Mouse (Mus musculus) neural tube, embryonic 11.5 days (tissue): ENCODE results near the gene Mrgprf. TPM values are rescaled to one million over a fixed set of nuclear protein-coding genes. Genes with fewer than 3 reads are reported as not detected.

Experiments used
- ATAC-seq: fragments of 200-750 bp; cut with Nextera tagmentation; 2 replicates; pipeline ENCODE4 v1.8.0; 2017; ENCODE audit warnings: moderate number of reproducible peaks, mild to moderate bottlenecking, moderate TSS enrichment, moderate library complexity; ENCODE audit not compliant: insufficient read depth, low FRiP score, low TSS enrichment
- DNase-seq: peaks from one replicate; pipeline ENCODE4 v3.0.0-alpha.2; 2015; ENCODE audit warnings: low spot score
- H3K27ac ChIP-seq: fragments of 300-500 bp; sonication (generic); 2 replicates; pipeline ENCODE4 v1.5.1; 2014; ENCODE audit warnings: low read depth, mild to moderate bottlenecking, low read length
- H3K27me3 ChIP-seq: fragments of 300-500 bp; sonication (generic); 2 replicates; pipeline ENCODE4 v1.6.1; 2014; ENCODE audit warnings: mild to moderate bottlenecking, low read length, mixed read lengths; ENCODE audit not compliant: control insufficient read depth, insufficient read depth
- H3K36me3 ChIP-seq: fragments of 300-500 bp; sonication (generic); 2 replicates; pipeline ENCODE4 v1.6.1; 2014; ENCODE audit warnings: mild to moderate bottlenecking, low read length, moderate library complexity, mixed read lengths; ENCODE audit not compliant: control insufficient read depth, insufficient read depth
- H3K4me1 ChIP-seq: fragments of 300-500 bp; sonication (generic); 2 replicates; pipeline ENCODE4 v1.6.1; 2014; ENCODE audit warnings: low read length, mixed read lengths; ENCODE audit not compliant: control insufficient read depth, insufficient read depth
- H3K4me2 ChIP-seq: fragments of 300-500 bp; sonication (generic); 2 replicates; pipeline ENCODE4 v1.6.1; 2014; ENCODE audit warnings: low read depth, mild to moderate bottlenecking, moderate library complexity
- H3K4me3 ChIP-seq: fragments of 300-500 bp; sonication (generic); 2 replicates; pipeline ENCODE4 v1.5.1; 2014; ENCODE audit warnings: low read depth, low read length
- H3K9ac ChIP-seq: fragments of 300-500 bp; sonication (generic); 2 replicates; pipeline ENCODE4 v1.6.1; 2014; ENCODE audit warnings: mild to moderate bottlenecking, low read length
- H3K9me3 ChIP-seq: fragments of 300-500 bp; sonication (generic); 2 replicates; pipeline ENCODE4 v1.6.1; 2016; ENCODE audit warnings: low read length; ENCODE audit not compliant: control insufficient read depth
- WGBS: fragments of 180-500 bp; shearing (Covaris S2); extraction: QIAGEN DNeasy Blood & Tissue Kit; methylation state at CpG from one replicate; pipeline ENCODE4 v1.1.7; 2014; 5-methylcytosine and 5-hydroxymethylcytosine counted together
- polyA plus RNA-seq: library from polyadenylated mRNA; unstranded; fragments of >200 nt; fragmentation: Nextera tagmentation; extraction: Ambion mirVana; gene quantifications from 2 replicates; pipeline ENCODE4 v1.2.1, GENCODE M21; 2014

Mrgprf gene
- polyA plus RNA-seq, 1 experiment from 2014 or later, result not detected

DNA sequence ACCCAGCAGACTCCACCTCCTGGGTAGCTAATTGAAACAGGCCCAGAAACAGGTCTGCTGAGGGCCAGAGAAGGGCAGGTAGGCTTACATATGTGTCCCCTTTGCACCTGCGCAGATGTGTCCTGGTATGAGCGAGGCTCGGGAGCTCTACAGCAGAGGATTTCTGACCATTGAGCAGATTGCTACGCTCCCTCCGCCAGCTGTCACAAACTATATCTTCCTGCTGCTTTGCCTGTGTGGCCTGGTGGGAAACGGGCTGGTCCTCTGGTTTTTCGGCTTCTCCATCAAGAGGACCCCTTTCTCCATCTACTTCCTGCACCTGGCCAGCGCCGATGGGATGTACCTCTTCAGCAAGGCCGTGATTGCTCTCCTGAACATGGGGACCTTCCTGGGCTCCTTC, 7.0 kb downstream of the Mrgprf start:
- Histone ChIP-seq H3K27ac (no peak overlapping the region), H3K4me3 (no peak overlapping the region), H3K9ac (no peak overlapping the region), H3K4me1 (peaks cover 4% of the 10 kb centered on the region; the same call in 1 of the 2 replicates), H3K4me2 (no peak overlapping the region), H3K36me3 (no peaks in the 10 kb centered on the region), H3K27me3 (no peaks in the 10 kb centered on the region), H3K9me3 (no peaks in the 10 kb centered on the region)
- 86% methylated on average over 10 of the region's 10 CpGs for WGBS
- DNase-seq (no peak), ATAC-seq (no peak)

DNA sequence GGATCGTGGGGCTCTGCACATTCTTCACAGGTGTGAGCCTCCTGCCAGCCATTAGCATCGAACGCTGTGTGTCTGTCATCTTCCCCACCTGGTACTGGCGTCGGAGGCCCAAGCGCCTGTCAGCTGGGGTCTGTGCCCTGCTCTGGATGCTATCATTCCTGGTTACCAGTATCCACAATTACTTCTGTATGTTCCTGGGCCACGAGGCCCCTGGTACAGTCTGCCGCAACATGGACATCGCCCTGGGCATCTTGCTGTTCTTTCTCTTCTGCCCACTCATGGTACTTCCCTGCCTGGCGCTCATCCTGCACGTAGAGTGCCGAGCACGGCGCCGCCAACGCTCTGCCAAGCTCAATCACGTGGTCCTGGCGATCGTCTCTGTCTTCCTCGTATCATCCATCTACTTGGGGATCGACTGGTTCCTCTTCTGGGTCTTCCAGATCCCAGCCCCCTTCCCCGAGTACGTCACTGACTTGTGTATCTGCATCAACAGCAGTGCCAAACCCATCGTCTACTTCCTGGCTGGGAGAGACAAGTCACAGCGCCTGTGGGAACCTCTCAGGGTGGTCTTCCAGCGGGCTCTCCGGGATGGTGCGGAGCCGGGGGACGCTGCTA, 7.5 kb downstream of the Mrgprf start:
- no peak overlapping the region for H3K27ac ChIP-seq
- DNase-seq, result no peak
- ATAC-seq, result no peak
- no peaks in the 10 kb centered on the region for H3K9me3 ChIP-seq
- no peak overlapping the region for H3K4me2 ChIP-seq
- WGBS, result 79% methylated on average over 30 of the region's 30 CpGs
- no peaks in the 10 kb centered on the region for H3K36me3 ChIP-seq
- H3K4me3 ChIP-seq, result no peak overlapping the region
- no peaks in the 10 kb centered on the region for H3K27me3 ChIP-seq
- H3K4me1 ChIP-seq, result no peaks in the 10 kb centered on the region
- no peak overlapping the region for H3K9ac ChIP-seq

DNA sequence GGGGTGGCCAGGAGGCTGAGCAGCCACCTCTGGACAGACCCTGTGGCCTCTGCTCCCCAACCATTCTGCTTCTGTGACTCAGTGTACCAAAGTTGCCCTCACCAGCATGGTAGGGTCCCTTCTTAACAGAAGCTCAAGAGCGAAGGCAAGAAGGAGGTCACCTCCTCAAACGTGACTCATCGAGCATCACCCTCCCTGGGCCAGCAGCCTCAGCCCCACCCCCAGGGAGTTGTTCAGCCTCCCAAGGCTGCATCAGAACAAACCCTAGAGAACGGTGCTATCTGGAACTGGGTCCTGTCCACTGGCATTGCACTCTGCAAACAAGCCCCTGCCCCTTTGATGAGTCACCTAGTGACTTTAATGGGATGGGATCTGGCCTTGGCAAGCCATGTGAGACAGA, 8.2 kb downstream of the Mrgprf start:
- Histone ChIP-seq H3K27me3 (no peaks in the 10 kb centered on the region), H3K4me1 (no peaks in the 10 kb centered on the region), H3K36me3 (no peaks in the 10 kb centered on the region), H3K9me3 (no peaks in the 10 kb centered on the region), H3K27ac (no peak overlapping the region), H3K9ac (no peak overlapping the region), H3K4me3 (no peak overlapping the region), H3K4me2 (no peak overlapping the region)
- DNase-seq, result no peak
- ATAC-seq, result no peak
- 81% methylated on average over 4 of the region's 4 CpGs for WGBS

DNA sequence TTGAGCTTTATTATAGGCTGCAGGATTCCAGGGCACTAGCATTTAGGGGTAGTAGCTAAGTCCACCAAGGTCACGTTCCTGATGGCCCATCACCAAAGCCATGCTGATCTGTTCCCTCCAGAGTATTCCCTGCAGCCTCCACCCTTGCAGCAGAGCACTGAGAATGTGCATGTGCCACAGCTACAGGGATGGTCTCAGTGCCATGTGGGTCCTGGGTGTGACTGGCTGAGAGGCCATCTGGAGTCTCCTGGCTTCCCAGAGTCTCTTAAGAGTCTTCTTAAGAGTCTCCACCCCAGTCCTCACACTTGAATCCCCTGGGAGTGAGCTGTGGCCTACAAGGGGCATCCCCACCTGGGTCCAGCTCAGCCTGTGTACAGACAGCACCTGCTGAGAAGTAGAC, 9.2 kb downstream of the Mrgprf start:
- Histone ChIP-seq H3K4me2 (no peak overlapping the region), H3K9me3 (no peaks in the 10 kb centered on the region), H3K9ac (no peak overlapping the region), H3K36me3 (no peaks in the 10 kb centered on the region), H3K4me1 (no peaks in the 10 kb centered on the region), H3K27ac (no peak overlapping the region), H3K27me3 (no peaks in the 10 kb centered on the region), H3K4me3 (no peak overlapping the region)
- ATAC-seq (no peak), DNase-seq (no peak)
- 64% methylated on average over 1 of the region's 1 CpGs for WGBS

DNA sequence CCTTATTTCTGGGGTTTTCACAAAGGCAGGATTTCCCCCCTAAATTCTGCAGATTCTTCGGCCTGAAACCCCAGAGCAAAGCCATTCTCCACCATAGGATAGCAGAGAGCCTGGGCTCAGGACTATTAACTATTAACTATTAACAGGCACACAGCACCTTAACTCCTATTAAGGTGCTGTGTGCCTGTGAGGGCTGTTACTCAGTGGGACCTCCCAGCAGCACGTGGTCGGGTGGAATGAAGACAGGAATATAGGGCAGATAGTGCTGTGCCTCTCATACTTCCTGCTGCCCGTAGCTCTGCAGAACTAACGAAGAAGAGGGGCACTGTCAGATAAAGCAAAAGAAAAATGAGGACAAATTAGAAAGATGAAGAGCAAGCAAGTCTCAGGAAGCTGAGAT, 9.9 kb downstream of the Mrgprf start:
- H3K9me3 ChIP-seq, result no peaks in the 10 kb centered on the region
- 77% methylated on average over 5 of the region's 5 CpGs for WGBS

DNA sequence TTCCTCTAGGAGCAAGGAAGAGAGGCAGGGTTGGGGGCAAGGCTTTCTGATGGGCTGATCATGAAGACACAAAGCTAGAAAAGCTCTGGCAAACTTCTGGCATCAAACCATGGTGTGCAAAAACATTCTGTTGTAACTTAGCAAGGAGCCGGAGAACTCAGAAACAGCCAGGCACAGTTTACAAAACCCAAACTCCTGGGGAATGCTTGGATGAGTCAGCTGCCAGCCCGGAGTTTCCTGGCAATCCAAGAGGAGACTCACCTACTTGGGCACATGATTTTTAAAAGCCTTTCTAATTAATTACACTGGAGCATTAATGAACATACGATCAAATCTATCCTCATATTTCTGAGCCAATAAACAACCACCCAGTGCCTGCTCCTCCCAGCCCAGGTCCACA, 11.5 kb downstream of the Mrgprf start:
- no peak for DNase-seq

More for the DNA sequence above, 9.9 kb downstream of the Mrgprf start:
- ATAC-seq (no peak), DNase-seq (no peak)
- Histone ChIP-seq H3K4me1 (no peaks in the 10 kb centered on the region), H3K27me3 (no peaks in the 10 kb centered on the region), H3K9ac (no peak overlapping the region), H3K4me3 (no peak overlapping the region), H3K36me3 (no peaks in the 10 kb centered on the region), H3K4me2 (no peak overlapping the region), H3K27ac (no peak overlapping the region)

DNA sequence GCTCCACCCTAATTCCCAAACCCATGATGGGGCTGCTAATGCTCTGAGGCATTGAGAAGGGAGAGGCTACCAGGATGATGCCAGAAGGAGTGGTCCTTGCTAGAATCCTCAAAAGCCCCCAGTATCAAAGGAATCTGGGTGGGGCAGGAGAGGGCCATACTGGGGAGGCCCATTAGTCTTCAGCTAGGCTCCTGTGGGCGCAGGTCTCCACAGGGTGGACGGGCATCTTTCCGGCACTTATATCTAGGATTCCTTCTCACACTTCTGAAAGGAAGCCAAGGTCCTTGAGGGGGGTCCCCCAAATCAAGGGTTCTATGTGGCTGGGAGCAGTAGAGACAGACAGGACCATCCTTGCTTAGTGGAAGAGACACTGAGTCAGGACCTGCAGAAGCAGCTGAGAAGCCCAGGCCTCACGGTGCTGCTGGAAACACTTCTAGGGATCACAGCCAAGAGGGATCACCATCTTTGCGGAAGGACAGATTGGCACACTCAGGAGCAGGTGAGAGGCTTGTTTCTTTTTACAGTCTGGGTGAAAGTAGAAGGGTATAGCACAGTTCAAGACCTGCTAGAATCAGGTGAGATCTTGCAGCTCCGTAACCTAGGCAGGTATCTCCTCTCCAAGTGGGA, 14.3 kb downstream of the Mrgprf start, which contains the start of gene Mrgprd:
Gene Mrgprd (plus strand): TSS at position 51 of the 627 bp plus-strand sequence.
- ATAC-seq, result no peak
- 91% methylated on average over 6 of the region's 6 CpGs for WGBS

More for the DNA sequence above, 11.5 kb downstream of the Mrgprf start:
- no peak for ATAC-seq
- Histone ChIP-seq H3K4me3 (no peak overlapping the region), H3K4me2 (no peak overlapping the region), H3K9me3 (no peaks in the 10 kb centered on the region), H3K9ac (no peak overlapping the region), H3K4me1 (no peaks in the 10 kb centered on the region), H3K27ac (no peak overlapping the region), H3K27me3 (no peaks in the 10 kb centered on the region), H3K36me3 (no peaks in the 10 kb centered on the region)
- 88% methylated on average over 3 of the region's 3 CpGs for WGBS

DNA sequence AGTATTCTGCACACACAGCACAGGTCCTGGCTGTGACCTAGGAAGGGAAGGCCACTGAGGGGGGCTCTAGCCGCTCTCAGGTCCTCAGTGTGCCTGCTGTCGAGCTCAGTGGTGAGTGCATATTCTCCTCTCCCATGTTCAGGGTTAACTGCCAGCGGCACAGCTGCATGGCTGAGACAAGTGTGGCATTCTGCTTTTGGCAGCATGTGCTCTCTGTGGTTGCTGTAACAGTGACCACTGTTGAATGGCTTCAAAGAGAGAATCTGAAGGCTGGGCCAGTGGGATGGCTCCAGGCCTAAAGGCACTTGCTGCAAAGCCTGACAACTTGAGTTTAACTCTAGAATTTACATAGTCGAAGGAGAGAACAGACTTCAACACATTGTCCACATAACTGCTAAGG, 16.9 kb downstream of the Mrgprf start:
- no peak for ATAC-seq

More for the DNA sequence above, 14.3 kb downstream of the Mrgprf start, which contains the start of gene Mrgprd:
- H3K9me3 ChIP-seq, result no peaks in the 10 kb centered on the region
- no peak within 1 kb of the TSS for H3K27ac ChIP-seq
- no peaks in the 10 kb centered on the region for H3K27me3 ChIP-seq
- no peaks in the 10 kb centered on the region for H3K4me1 ChIP-seq
- H3K9ac ChIP-seq, result no peak within 1 kb of the TSS
- DNase-seq, result no peak
- H3K36me3 ChIP-seq, result no peaks in the 10 kb centered on the region
- no peak within 1 kb of the TSS for H3K4me3 ChIP-seq
- H3K4me2 ChIP-seq, result no peak within 1 kb of the TSS

DNA sequence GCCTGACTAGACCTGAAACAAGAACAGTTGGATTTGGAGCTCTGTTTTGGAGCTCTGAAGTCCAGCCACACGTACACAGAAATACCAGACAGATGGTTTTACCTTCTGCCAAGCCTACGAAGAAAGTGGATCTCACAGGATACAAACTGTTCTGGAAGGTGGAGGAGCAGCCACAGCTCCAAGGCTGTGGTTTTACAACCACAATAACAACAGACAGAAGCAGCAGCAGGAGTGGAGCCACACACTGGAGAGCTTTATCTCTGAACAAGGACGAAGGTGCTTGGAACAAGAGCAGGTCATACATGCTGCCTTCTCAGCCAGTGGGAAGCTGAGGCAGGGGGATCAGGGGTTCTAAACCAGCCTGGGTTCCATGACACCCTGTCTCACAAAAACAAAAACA, 18.9 kb downstream of the Mrgprf start:
- DNase-seq, result no peak
- no peak overlapping the region for H3K4me3 ChIP-seq
- no peak overlapping the region for H3K9ac ChIP-seq
- no peaks in the 10 kb centered on the region for H3K9me3 ChIP-seq
- H3K4me2 ChIP-seq, result no peak overlapping the region
- H3K27me3 ChIP-seq, result no peaks in the 10 kb centered on the region
- H3K36me3 ChIP-seq, result no peaks in the 10 kb centered on the region
- H3K4me1 ChIP-seq, result no peaks in the 10 kb centered on the region
- no peak overlapping the region for H3K27ac ChIP-seq
- 76% methylated on average over 3 of the region's 3 CpGs for WGBS
- ATAC-seq, result no peak

More for the DNA sequence above, 16.9 kb downstream of the Mrgprf start:
- WGBS, result 77% methylated on average over 4 of the region's 4 CpGs
- Histone ChIP-seq H3K4me2 (no peak overlapping the region), H3K9ac (no peak overlapping the region), H3K27ac (no peak overlapping the region), H3K9me3 (no peaks in the 10 kb centered on the region), H3K27me3 (no peaks in the 10 kb centered on the region), H3K4me3 (no peak overlapping the region), H3K36me3 (no peaks in the 10 kb centered on the region), H3K4me1 (no peaks in the 10 kb centered on the region)
- DNase-seq, result no peak
